Mouse (Mus musculus) thymus, postnatal 0 days (tissue): ENCODE measurements around the gene Gm4767. TPM values are rescaled to one million over a fixed set of nuclear protein-coding genes. Genes with fewer than 3 reads are reported as not detected.
"Not testable (repeated sequence)": the region's sequence is repeated elsewhere in the genome, so short reads cannot be mapped to it uniquely, and the experiment has no call there.

ENCODE experiments used
- DNase-seq: peaks from one replicate; pipeline ENCODE4 v3.0.0-alpha.2; 2015; ENCODE audit warnings: low spot score
- polyA plus RNA-seq: library from polyadenylated mRNA; unstranded; fragments of >200 nt; fragmentation: Nextera tagmentation; extraction: Ambion mirVana; gene quantifications from 2 replicates; pipeline ENCODE4 v1.2.1, GENCODE M21; 2015

Gm4767 gene
- polyA plus RNA-seq: 2.9 and 3.0 TPM in 2 replicates

DNA sequence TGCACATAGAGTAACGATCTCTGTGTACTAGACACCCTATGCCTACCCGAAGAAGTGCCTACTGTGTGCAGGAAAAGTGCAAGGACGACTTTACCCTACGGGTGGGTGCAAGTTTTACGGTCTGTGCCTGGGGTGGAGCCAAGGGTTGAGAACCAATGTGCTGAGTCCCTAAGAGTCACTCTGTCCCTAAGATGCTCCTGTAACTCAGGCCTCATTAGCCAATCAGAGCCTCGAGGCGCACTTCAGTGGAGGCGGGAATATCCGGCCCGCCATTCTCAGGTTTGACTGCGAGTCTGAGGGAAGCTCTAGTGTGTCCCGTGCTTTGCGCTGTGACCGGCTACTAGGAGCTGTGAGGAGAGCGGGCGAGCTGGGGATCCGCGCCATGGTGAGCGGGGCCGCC, at the start of gene Gm4767:
Gene Gm4767 (plus strand): TSS at position 288 of the 400 bp plus-strand sequence.
- not testable (repeated sequence) for DNase-seq

DNA sequence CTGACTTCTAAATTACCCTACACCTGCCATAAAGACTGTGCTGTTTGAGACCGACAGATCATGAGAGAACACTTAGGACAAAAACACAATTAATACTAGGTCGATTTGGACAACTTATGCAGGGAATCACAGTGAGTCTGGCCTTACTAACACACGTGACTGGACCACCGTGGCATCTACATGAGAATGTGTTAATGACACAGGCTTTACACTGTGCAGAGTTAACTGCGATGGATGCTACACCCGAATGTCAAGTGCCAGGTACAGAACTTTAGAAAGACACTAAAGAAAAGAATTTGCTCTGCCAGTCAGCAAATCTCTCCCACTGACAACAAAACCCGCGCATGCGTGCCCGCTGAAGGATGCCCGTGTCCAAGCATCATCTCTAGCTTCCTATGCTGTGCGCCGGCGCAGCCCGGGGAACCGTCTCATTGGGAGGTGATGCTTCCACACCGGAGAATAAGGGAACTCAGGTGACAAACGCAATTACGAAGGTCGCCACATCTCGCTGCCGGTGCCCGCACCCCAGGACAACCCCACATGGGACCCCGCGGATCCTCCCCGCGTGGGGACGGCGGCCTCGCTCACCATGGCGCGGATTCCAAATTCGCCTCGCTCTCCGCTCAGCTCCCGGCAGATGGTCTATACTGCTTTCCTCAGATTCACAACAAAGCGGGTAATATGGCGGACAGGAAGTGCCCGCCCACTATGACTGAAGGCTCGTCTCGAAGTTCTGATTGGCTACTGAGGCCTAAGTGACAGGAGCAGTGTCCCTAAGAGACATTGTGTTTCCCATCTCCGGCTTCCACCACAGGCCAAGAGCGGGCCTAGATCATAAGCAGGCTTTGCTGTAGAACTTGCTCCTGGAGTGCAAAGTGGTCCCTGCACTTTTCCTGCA, 41.2 kb upstream of the Gm4767 start, which contains the start of gene Gm3055:
Gene Gm3055 (minus strand): TSS at position 656 of the 898 bp plus-strand sequence.
- not testable (repeated sequence) for DNase-seq

GRCm38 (mm10) chr10:81771404-81771777, 40.6 kb upstream of the Gm4767 start:
- DNase-seq: not testable (repeated sequence)

DNA sequence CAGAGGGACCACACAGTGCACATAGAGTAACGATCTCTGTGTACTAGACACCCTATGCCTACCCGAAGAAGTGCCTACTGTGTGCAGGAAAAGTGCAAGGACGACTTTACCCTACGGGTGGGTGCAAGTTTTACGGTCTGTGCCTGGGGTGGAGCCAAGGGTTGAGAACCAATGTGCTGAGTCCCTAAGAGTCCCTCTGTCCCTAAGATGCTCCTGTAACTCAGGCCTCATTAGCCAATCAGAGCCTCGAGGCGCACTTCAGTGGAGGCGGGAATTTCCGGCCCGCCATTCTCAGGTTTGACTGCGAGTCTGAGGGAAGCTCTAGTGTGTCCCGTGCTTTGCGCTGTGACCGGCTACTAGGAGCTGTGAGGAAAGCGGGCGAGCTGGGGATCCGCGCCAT, 34.2 kb downstream of the Gm4767 start:
- not testable (repeated sequence) for DNase-seq

DNA sequence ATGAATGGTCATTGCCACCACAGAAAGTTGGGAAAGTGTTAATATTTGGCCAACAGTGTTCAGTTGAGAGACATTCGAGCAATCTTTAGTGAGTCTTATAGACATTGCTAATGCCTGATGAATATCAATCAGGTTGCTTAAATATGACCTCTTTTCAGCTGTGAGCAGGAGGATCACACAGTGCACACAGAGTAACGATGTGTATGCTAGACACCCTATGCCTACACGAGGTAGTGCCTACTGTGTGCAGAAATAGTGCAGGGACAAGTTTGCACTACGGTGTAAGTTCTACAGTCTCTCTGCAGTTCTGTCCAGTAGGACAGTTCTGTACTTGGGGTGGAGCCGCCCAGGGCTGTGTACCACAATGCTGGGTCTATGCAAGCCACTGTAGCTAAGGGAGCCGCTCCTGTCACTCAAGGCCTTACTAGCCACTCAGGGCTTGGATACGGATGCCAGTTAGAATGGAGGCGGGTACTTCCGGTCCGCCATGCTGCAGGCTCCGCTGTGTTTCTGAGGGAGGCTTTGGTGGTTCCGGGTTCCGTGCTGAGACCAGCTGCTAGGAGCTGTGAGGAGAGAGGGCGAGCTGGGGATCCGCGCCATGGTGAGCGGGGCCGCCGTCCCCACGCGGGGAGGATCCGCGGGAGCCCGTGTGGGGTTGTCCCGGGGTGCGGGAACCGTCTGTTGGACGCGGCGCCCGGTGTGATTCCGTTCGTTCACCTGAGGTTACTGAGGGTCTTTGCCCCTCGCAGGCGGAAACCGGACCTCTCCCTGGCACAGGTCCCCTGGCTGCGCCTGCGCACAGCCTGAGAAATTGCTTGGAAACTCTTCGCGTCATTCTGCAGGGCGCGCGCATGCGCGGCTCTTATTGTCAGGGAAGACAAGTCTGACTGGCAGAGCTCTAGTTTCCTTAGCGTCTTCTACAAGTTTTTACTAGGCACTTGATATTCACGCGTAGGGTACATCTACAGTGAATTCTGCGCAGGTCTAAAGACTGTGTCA, 51.7 kb downstream of the Gm4767 start, which contains the start of gene Gm32687:
Gene Gm32687 (plus strand): TSS at position 526 of the 999 bp plus-strand sequence.
- DNase-seq: not testable (repeated sequence)

Other genes with a start within 250 kb of the Gm4767 start
- 2.4 and 2.9 TPM in 2 replicates for gene Tle2, start 237.6 kb upstream of the Gm4767 start, polyA plus RNA-seq
- 3.7 and 4.8 TPM in 2 replicates for gene Tle6, start 211.1 kb upstream of the Gm4767 start, polyA plus RNA-seq
- gene BC025920, start 205.9 kb upstream of the Gm4767 start, polyA plus RNA-seq: 0.85 and 0.98 TPM in 2 replicates
- gene Sirt6, start 184.4 kb upstream of the Gm4767 start, polyA plus RNA-seq: 26.7 and 31.3 TPM in 2 replicates
- gene Ankrd24, start 183.6 kb upstream of the Gm4767 start, polyA plus RNA-seq: 2.2 and 2.3 TPM in 2 replicates
- 4.4 and 5.6 TPM in 2 replicates for gene Gm10778, start 163.1 kb upstream of the Gm4767 start, polyA plus RNA-seq
- gene Zfp433, start 107.4 kb upstream of the Gm4767 start, polyA plus RNA-seq: 17.1 and 19.0 TPM in 2 replicates
- 4.4 and 5.5 TPM in 2 replicates for gene Gm3055, start 41.0 kb upstream of the Gm4767 start, polyA plus RNA-seq
- gene Gm32687, start 51.7 kb downstream of the Gm4767 start, polyA plus RNA-seq: 9.9 and 10.5 TPM in 2 replicates
- gene Zfp781, start 118.3 kb downstream of the Gm4767 start, polyA plus RNA-seq: 1.6 and 2.1 TPM in 2 replicates
- 10.2 and 12.2 TPM in 2 replicates for gene Zfp873, start 235.9 kb downstream of the Gm4767 start, polyA plus RNA-seq